Mouse (Mus musculus) erythroblast, embryonic 14.5 days (primary cell): ENCODE measurements around the gene Mettl8.

Experiments used
- GATA1 ChIP-seq: IDR thresholded peaks from 2 replicates; pipeline ENCODE4 v1.6.1; 2012; ENCODE audit warnings: low read length, inconsistent platforms, mixed read lengths
- TAL1 ChIP-seq: IDR thresholded peaks from 3 replicates; pipeline ENCODE4 v1.6.1; 2012; ENCODE audit warnings: low read length, inconsistent platforms, mixed read lengths

GRCm38 (mm10) chr2:71004354-71004753 lies 51.0 kb downstream of the Mettl8 start:
- TF ChIP-seq TAL1 (no peak), GATA1 (no peak)
